Mouse (Mus musculus) stomach, embryonic 16.5 days (tissue): ENCODE measurements at regions not wholly inside any gene's neighbourhood (a gene's known extent, or its start where the extent isn't known, plus 50 kb on each side); places are given as distances from the start of the nearest gene placed in this dataset.

ENCODE experiments used
- ATAC-seq: fragments of 200-750 bp; cut with Nextera tagmentation; 2 replicates; pipeline ENCODE4 v1.8.0; 2017; ENCODE audit warnings: moderate number of reproducible peaks, moderate TSS enrichment; ENCODE audit not compliant: insufficient read depth, low FRiP score
- H3K27ac ChIP-seq: fragments of 300-500 bp; sonication (generic); 2 replicates; pipeline ENCODE4 v1.5.1; 2014; ENCODE audit warnings: low read length
- H3K27me3 ChIP-seq: fragments of 300-500 bp; sonication (generic); 2 replicates; pipeline ENCODE4 v1.6.1; 2014; ENCODE audit warnings: low read length, control low read depth, mixed read lengths; ENCODE audit not compliant: control insufficient read depth, insufficient read depth
- H3K36me3 ChIP-seq: fragments of 300-500 bp; sonication (generic); 2 replicates; pipeline ENCODE4 v1.6.1; 2014; ENCODE audit warnings: low read length; ENCODE audit not compliant: control insufficient read depth, insufficient read depth
- H3K4me1 ChIP-seq: fragments of 300-500 bp; sonication (generic); 2 replicates; pipeline ENCODE4 v1.6.1; 2014; ENCODE audit warnings: low read length, control low read depth, mixed read lengths; ENCODE audit not compliant: control insufficient read depth, insufficient read depth
- H3K4me2 ChIP-seq: fragments of 300-500 bp; sonication (generic); 2 replicates; pipeline ENCODE4 v1.6.1; 2014; ENCODE audit warnings: low read depth, low read length, mixed read lengths
- H3K4me3 ChIP-seq: fragments of 300-500 bp; sonication (generic); replicated peaks from 2 replicates; pipeline ENCODE4 v1.5.1; 2014; ENCODE audit warnings: mild to moderate bottlenecking, low read length
- H3K9ac ChIP-seq: fragments of 300-500 bp; sonication (generic); 2 replicates; pipeline ENCODE4 v1.6.1; 2014; ENCODE audit warnings: low read length
- H3K9me3 ChIP-seq: fragments of 300-500 bp; sonication (generic); replicated peaks from 2 replicates; pipeline ENCODE4 v1.6.1; 2016; ENCODE audit warnings: low read length, control low read depth; ENCODE audit not compliant: control insufficient read depth
- WGBS: fragments of 180-500 bp; shearing (Covaris S2); extraction: QIAGEN DNeasy Blood & Tissue Kit; methylation state at CpG from one replicate; pipeline ENCODE4 v1.1.7; 2014; 5-methylcytosine and 5-hydroxymethylcytosine counted together

GRCm38 (mm10) chr2:8818127-8818526 lies 1062.9 kb upstream of the 4930412O13Rik start:
- no peaks in the 10 kb centered on the region for H3K27me3 ChIP-seq
- H3K9ac ChIP-seq, result no peak overlapping the region
- no peak overlapping the region for H3K4me2 ChIP-seq
- no peak overlapping the region for H3K27ac ChIP-seq
- ATAC-seq, result no peak
- no peak overlapping the region for H3K4me3 ChIP-seq
- 42% methylated on average over 5 of the region's 5 CpGs for WGBS
- H3K9me3 ChIP-seq, result no peaks in the 10 kb centered on the region
- H3K4me1 ChIP-seq, result no peaks in the 10 kb centered on the region
- H3K36me3 ChIP-seq, result no peaks in the 10 kb centered on the region

DNA sequence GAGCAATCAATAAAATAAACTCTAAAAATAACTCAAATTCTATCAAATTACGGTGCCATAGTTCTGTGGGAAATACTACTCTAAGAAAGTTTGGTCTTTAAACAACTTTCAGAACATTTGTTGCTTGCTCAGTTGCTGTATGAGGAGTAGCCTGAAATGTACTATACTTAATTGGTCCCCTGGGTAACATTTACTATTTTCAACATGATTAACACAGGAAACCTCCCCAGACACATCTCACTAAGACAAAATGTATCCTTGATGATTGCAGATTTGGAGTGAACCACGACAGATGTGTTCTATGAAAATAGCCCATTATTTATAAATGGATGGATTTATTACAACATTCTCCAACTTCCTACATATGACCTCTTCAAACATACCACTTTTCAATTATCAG lies 1055.6 kb upstream of the 4930412O13Rik start:
- H3K9ac ChIP-seq, result no peak overlapping the region
- no peak overlapping the region for H3K4me3 ChIP-seq
- no peak for ATAC-seq
- H3K4me2 ChIP-seq, result no peak overlapping the region
- H3K27ac ChIP-seq, result no peak overlapping the region
- WGBS, result 70% methylated on average over 2 of the region's 2 CpGs
- H3K36me3 ChIP-seq, result no peaks in the 10 kb centered on the region
- H3K27me3 ChIP-seq, result no peaks in the 10 kb centered on the region
- no peaks in the 10 kb centered on the region for H3K4me1 ChIP-seq
- no peaks in the 10 kb centered on the region for H3K9me3 ChIP-seq
